In genomic region chr5:92681861-92682260, GRCm38 (mm10) we compare ENCODE assay signal across 23 mouse cellular contexts. TPM values are rescaled to one million over a fixed set of nuclear protein-coding genes. Genes with fewer than 3 reads are reported as not detected.
"Had no signal": no experiment of that assay in that cellular context is flagged by ENCODE, and none has a peak within 500 bp of the region (broad histone marks: within the 10 kb centered on the region; RNA-seq: fewer than 3 reads in every experiment).

No protein-coding gene starts in this region.

- DNase-seq: left cerebral cortex, postnatal 4 days; liver; liver, embryonic 13.5 days; liver, postnatal 0 days had no signal

- H3K27ac ChIP-seq: left cerebral cortex, adult 2 months; limb, embryonic 15.5 days; liver, embryonic 12.5 days; liver, embryonic 13.5 days; liver, embryonic 14.5 days; liver, embryonic 15.5 days; macrophage; midbrain, embryonic 15.5 days; neural tube, embryonic 12.5 days; neural tube, embryonic 13.5 days had no signal

- ATAC-seq: liver, embryonic 12.5 days; liver, postnatal 0 days; midbrain, embryonic 13.5 days had no signal

- H3K27me3 ChIP-seq: limb, embryonic 12.5 days; limb, embryonic 15.5 days; lung, embryonic 15.5 days; midbrain, embryonic 12.5 days; neural tube, embryonic 12.5 days had no signal

- H3K4me1 ChIP-seq: liver, embryonic 12.5 days; liver, embryonic 13.5 days; liver, embryonic 15.5 days; neural tube, embryonic 12.5 days had no signal

- H3K36me3 ChIP-seq: limb, embryonic 10.5 days; limb, embryonic 12.5 days; limb, embryonic 13.5 days; limb, embryonic 15.5 days; liver, embryonic 12.5 days; liver, embryonic 13.5 days; liver, embryonic 15.5 days; lung, embryonic 15.5 days; midbrain, embryonic 12.5 days; midbrain, embryonic 13.5 days; midbrain, embryonic 15.5 days; neural tube, embryonic 12.5 days; neural tube, embryonic 13.5 days had no signal

- H3K4me3 ChIP-seq: megakaryocyte, embryonic 14.5 days; myocyte had no signal

- H3K9me3 ChIP-seq: limb, embryonic 10.5 days; limb, embryonic 12.5 days; limb, embryonic 13.5 days; limb, embryonic 15.5 days; liver, embryonic 12.5 days; liver, embryonic 13.5 days; liver, embryonic 15.5 days; lung, embryonic 15.5 days; megakaryocyte, embryonic 14.5 days; midbrain, embryonic 12.5 days; midbrain, embryonic 13.5 days; midbrain, embryonic 15.5 days; neural tube, embryonic 12.5 days; neural tube, embryonic 13.5 days had no signal

- H3K9ac ChIP-seq: limb, embryonic 15.5 days; liver, embryonic 12.5 days; liver, embryonic 13.5 days; liver, embryonic 14.5 days; liver, embryonic 15.5 days had no signal

RNA-seq across cellular contexts. Expression of gene Shroom3, which starts 1.4 kb away (rescaled TPM):
- total RNA-seq: megakaryocyte, adult 5-6 weeks; monocyte, adult 5-6 weeks had no signal
- polyA plus RNA-seq: macrophage had no signal

RNA-seq across cellular contexts. Expression of gene Ccdc158, which starts 6.8 kb away (rescaled TPM):
- polyA plus RNA-seq: macrophage, myocyte had no signal
